Mouse (Mus musculus) hindbrain, embryonic 12.5 days (tissue): Measurements from ENCODE around the gene Wdr82. TPM values are rescaled to one million over a fixed set of nuclear protein-coding genes. Genes with fewer than 3 reads are reported as not detected.
A peak's percentile ranks its signal among the peaks of the same experiment; 100 is the strongest.
"Not testable (repeated sequence)": the region's sequence is repeated elsewhere in the genome, so short reads cannot be mapped to it uniquely, and the experiment has no call there.

Experiments
- ATAC-seq: fragments of 200-750 bp; cut with Nextera tagmentation; 2 replicates; pipeline ENCODE4 v1.8.0; 2017; ENCODE audit warnings: moderate TSS enrichment; ENCODE audit not compliant: low FRiP score
- H3K27ac ChIP-seq: fragments of 300-500 bp; sonication (generic); 2 replicates; pipeline ENCODE4 v1.5.1; 2016; ENCODE audit warnings: mild to moderate bottlenecking
- H3K27me3 ChIP-seq: fragments of 300-500 bp; sonication (generic); 2 replicates; pipeline ENCODE4 v1.6.1; 2016; ENCODE audit warnings: mild to moderate bottlenecking
- H3K36me3 ChIP-seq: fragments of 300-500 bp; sonication (generic); 2 replicates; pipeline ENCODE4 v1.6.1; 2016; ENCODE audit warnings: mild to moderate bottlenecking
- H3K4me1 ChIP-seq: fragments of 300-500 bp; sonication (generic); 2 replicates; pipeline ENCODE4 v1.6.1; 2016
- H3K4me2 ChIP-seq: fragments of 300-500 bp; sonication (generic); replicated peaks from 2 replicates; pipeline ENCODE4 v1.6.1; 2016; ENCODE audit warnings: mild to moderate bottlenecking
- H3K4me3 ChIP-seq: fragments of 300-500 bp; sonication (generic); 2 replicates; pipeline ENCODE4 v1.5.1; 2016; ENCODE audit warnings: mild to moderate bottlenecking
- H3K9ac ChIP-seq: fragments of 300-500 bp; sonication (generic); 2 replicates; pipeline ENCODE4 v1.6.1; 2016; ENCODE audit warnings: mild to moderate bottlenecking, moderate library complexity
- H3K9me3 ChIP-seq: fragments of 300-500 bp; sonication (generic); replicated peaks from 2 replicates; pipeline ENCODE4 v1.6.1; 2016; ENCODE audit warnings: mild to moderate bottlenecking
- WGBS: fragments of 180-500 bp; shearing (Covaris S2); methylation state at CpG from one replicate; pipeline ENCODE4 v1.1.7; 2016; 5-methylcytosine and 5-hydroxymethylcytosine counted together
- polyA plus RNA-seq: library from polyadenylated mRNA; unstranded; fragments of >200 nt; fragmentation: Nextera tagmentation; extraction: Ambion mirVana; gene quantifications from 2 replicates; pipeline ENCODE4 v1.2.1, GENCODE M21; 2016

Wdr82 gene
- polyA plus RNA-seq, 1 experiment from 2014 or later, result 34.1 TPM

GRCm38 (mm10) chr9:106167703-106168102 is 3.0 kb upstream of the Wdr82 start:
- H3K4me2 ChIP-seq, result no peak overlapping the region
- no peaks in the 10 kb centered on the region for H3K36me3 ChIP-seq
- H3K4me1 ChIP-seq, result peaks cover 5% of the 10 kb centered on the region; the same call in 1 of the 2 replicates
- no peak overlapping the region for H3K27ac ChIP-seq
- H3K9ac ChIP-seq, result no peak overlapping the region
- H3K27me3 ChIP-seq, result no peaks in the 10 kb centered on the region
- no peak for ATAC-seq
- WGBS, result 38% methylated on average over 1 of the region's 1 CpGs
- H3K9me3 ChIP-seq, result no peaks in the 10 kb centered on the region
- H3K4me3 ChIP-seq, result no peak overlapping the region

GRCm38 (mm10) chr9:106169006-106169405 is 1.7 kb upstream of the Wdr82 start:
- not testable (repeated sequence) for H3K4me3 ChIP-seq, ATAC-seq, H3K9me3 ChIP-seq, H3K27ac ChIP-seq, H3K36me3 ChIP-seq, H3K27me3 ChIP-seq, H3K4me2 ChIP-seq, H3K9ac ChIP-seq
- H3K4me1 ChIP-seq, result peaks cover 16% of the 10 kb centered on the region
- whole genome bisulfite sequencing, result 84% methylated on average over 1 of the region's 1 CpGs

GRCm38 (mm10) chr9:106169917-106170316 is 811 bp upstream of the Wdr82 start:
- Histone ChIP-seq H3K36me3 (no peaks in the 10 kb centered on the region), H3K27ac (no peak overlapping the region), H3K4me1 (peaks cover 22% of the 10 kb centered on the region), H3K4me2 (peak overlapping the region; percentile 66), H3K9ac (no peak overlapping the region), H3K9me3 (no peaks in the 10 kb centered on the region), H3K27me3 (no peaks in the 10 kb centered on the region), H3K4me3 (no peak overlapping the region)
- no peak for ATAC-seq
- WGBS, result 40% methylated on average over 6 of the region's 6 CpGs

DNA sequence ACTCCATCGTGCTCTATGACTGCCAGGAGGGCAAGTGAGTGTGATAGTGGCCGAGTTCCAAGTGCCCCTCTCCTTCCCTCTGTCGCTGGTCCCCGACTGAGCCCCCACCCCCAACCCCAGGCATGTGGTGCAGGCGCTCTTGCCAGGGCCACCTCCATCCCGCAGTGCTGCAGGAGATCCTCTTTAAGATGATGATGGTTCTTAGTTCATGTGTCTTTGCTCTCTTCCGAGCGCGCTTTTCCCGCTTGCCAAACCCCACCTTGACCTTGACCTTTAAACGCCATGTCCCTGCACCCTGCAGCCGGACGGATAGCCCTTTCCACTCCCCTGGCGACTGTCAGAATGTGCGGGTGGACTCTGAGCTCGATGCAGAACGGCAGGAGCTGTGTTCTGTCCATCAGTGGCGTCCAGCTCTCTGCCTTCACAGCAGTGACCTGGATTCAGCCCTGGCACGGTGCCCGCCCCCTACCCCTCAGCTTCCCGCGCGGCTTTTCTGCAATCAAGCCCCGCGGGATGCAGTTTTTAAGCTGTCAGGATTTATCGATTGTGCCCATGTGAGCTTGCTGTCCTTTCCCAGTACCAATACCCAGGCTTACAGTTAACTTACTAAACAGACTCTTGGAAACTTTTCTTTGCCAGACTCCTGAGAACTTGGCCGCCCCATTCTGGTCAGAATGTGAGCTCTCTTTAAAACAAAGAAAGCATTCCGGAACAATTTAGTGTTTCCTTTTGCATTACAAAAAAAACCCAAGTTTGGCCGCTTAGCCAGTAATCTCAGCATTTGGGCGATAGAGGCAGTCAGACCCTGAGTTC is 824 bp downstream of the Wdr82 start:
- Histone ChIP-seq H3K27me3 (no peaks in the 10 kb centered on the region), H3K9me3 (no peaks in the 10 kb centered on the region), H3K36me3 (no peaks in the 10 kb centered on the region), H3K4me3 (peak overlapping the region; percentile 92), H3K27ac (peak overlapping the region; percentile 98), H3K4me2 (peak overlapping the region; percentile 66), H3K4me1 (peaks cover 23% of the 10 kb centered on the region), H3K9ac (peak overlapping the region; percentile 94)
- under 1% methylated on average over 30 of the region's 30 CpGs for WGBS
- peak; percentile 82 for ATAC-seq

DNA sequence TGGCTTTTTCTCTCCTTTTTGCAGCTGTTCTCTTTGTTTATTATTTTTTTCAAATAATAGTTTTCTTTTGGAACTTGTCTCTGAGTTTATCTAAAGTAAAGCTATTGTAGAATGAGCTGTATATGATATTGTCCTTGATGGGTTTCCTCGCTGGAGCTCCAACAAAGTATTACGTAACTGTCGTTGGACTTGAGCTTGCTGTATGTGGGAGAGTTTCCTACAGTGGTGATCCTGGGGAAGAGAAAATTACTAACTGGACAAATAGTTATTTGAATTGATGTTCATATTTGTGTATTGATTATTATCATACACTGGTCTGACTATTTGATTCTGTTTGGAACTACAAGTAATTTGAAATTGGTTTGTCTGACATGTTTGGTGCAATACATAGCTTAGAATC is 1.8 kb downstream of the Wdr82 start:
- H3K4me2 ChIP-seq, result peak overlapping the region; percentile 66
- no peak for ATAC-seq
- peak overlapping the region; percentile 94; the same call in 1 of the 2 replicates for H3K9ac ChIP-seq
- 41% methylated on average over 3 of the region's 3 CpGs for WGBS
- H3K36me3 ChIP-seq, result peaks cover 8% of the 10 kb centered on the region
- no peaks in the 10 kb centered on the region for H3K9me3 ChIP-seq
- H3K4me1 ChIP-seq, result peaks cover 23% of the 10 kb centered on the region
- H3K27ac ChIP-seq, result no peak overlapping the region
- peak overlapping the region; percentile 92 for H3K4me3 ChIP-seq
- no peaks in the 10 kb centered on the region for H3K27me3 ChIP-seq

DNA sequence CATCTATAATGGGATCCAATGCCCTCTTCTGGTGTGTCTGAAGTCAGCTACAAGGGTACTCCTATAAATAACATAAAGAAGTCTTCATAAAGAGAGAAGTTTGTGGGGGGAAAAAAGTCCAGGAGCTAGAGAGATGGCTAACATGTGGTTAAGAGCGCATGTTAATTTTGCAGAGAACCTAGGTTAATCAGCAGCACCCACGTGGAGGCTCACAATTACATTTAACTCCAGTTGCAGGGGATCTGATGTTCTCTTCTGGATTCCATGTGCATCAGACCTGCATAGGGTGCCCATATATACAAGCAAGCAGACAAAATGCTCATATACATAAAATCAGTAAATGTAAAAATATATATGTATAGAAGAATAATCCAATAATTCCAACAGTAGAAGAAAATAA is 2.6 kb downstream of the Wdr82 start:
- H3K36me3 ChIP-seq, result peaks cover 16% of the 10 kb centered on the region
- H3K27me3 ChIP-seq, result no peaks in the 10 kb centered on the region
- H3K4me3 ChIP-seq, result peak overlapping the region; percentile 92
- H3K4me1 ChIP-seq, result peaks cover 23% of the 10 kb centered on the region
- H3K9ac ChIP-seq, result no peak overlapping the region
- no peak for ATAC-seq
- WGBS, result 67% methylated on average over 2 of the region's 2 CpGs
- H3K9me3 ChIP-seq, result no peaks in the 10 kb centered on the region
- peak overlapping the region; percentile 66 for H3K4me2 ChIP-seq
- H3K27ac ChIP-seq, result no peak overlapping the region

DNA sequence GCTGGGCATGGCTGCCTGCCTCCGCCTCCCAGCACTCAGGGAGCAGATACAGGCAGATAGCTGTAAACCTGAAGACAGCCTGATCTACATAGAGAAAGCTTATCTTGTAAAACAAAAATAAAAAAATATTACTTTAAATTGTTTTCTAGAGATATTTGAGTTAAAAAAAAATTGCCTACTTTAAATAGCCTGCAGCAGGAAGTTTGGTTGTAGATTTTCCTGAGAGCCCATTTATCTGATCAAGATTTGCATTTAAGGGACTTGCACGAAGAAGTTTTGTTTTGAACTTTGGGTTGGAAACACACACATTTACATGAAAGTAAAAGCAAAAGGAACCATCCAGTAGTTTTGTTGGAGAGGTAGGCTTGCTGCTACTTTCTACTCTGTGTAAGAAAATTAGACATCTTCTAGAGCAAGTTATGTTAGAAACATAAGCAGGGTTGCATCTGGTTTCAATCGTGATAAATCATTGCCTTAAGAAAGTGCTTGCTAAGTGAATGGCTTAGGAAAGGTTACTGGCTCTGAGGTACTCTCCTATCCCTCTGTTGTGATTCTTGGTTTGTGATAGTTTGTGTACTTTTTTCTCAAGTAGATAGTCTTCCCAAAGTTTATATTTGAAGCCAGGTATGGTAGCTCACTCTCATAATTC is 4.9 kb downstream of the Wdr82 start:
- WGBS, result 87% methylated on average over 3 of the region's 3 CpGs
- Histone ChIP-seq H3K36me3 (peaks cover 27% of the 10 kb centered on the region), H3K9me3 (no peaks in the 10 kb centered on the region), H3K27ac (no peak overlapping the region), H3K4me3 (no peak overlapping the region), H3K4me2 (no peak overlapping the region), H3K9ac (no peak overlapping the region), H3K27me3 (no peaks in the 10 kb centered on the region), H3K4me1 (peaks cover 20% of the 10 kb centered on the region)
- ATAC-seq, result no peak

DNA sequence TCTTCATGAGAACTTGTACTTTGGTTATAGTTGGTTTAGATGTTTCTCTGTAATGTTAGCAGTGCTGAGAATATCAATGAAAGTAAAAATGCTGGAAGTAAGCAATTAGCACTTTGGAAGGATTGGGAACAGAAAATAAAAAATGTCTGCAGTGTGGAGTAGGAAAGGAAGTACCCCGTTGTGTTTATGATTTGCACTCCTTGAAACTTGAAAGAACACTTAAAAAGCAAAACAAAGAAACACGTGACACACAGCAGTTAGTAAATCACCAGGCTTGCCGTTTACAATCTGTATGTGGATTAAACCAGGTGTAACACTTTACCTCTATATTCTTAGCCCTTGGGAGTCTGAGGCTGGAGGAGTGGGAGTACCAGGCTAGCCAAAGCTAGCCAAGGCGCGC is 6.0 kb downstream of the Wdr82 start:
- Histone ChIP-seq H3K9ac (no peak overlapping the region), H3K4me1 (peaks cover 20% of the 10 kb centered on the region), H3K27ac (no peak overlapping the region), H3K9me3 (no peaks in the 10 kb centered on the region), H3K4me3 (no peak overlapping the region), H3K36me3 (peaks cover 38% of the 10 kb centered on the region), H3K27me3 (no peaks in the 10 kb centered on the region), H3K4me2 (no peak overlapping the region)
- no peak for ATAC-seq
- 88% methylated on average over 5 of the region's 5 CpGs for WGBS

DNA sequence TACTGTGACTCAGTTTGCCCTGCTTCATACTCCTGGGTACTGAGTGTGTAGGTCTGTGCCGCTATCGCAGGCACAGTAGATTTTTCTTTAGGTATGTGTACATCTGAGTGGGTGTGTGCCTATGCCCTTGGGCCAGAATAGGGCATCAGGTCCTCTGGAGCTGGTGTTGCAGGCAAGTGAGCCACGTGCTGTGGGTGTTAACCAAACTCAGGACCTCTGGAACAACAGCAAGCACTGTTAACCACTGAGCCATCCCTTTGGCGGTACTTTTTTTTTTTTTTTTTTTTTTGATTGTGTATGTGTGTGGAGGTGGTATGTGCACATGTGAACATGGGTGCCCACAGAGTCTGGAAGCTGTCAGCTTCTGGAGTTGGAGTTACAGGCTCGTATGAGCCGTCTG is 7.1 kb downstream of the Wdr82 start:
- Histone ChIP-seq H3K36me3 (peaks cover 48% of the 10 kb centered on the region), H3K4me1 (peaks cover 18% of the 10 kb centered on the region), H3K27ac (no peak overlapping the region), H3K4me2 (no peak overlapping the region), H3K4me3 (no peak overlapping the region), H3K9ac (no peak overlapping the region), H3K27me3 (no peaks in the 10 kb centered on the region), H3K9me3 (no peaks in the 10 kb centered on the region)
- no peak for ATAC-seq
- 92% methylated on average over 6 of the region's 6 CpGs for WGBS

GRCm38 (mm10) chr9:106179454-106179853 is 8.7 kb downstream of the Wdr82 start:
- no peak for ATAC-seq
- no peak overlapping the region for H3K4me2 ChIP-seq
- no peak overlapping the region for H3K4me3 ChIP-seq
- 88% methylated on average over 2 of the region's 2 CpGs for WGBS
- no peak overlapping the region for H3K27ac ChIP-seq
- H3K4me1 ChIP-seq, result peaks cover 4% of the 10 kb centered on the region
- no peak overlapping the region for H3K9ac ChIP-seq
- H3K36me3 ChIP-seq, result peaks cover 64% of the 10 kb centered on the region
- H3K27me3 ChIP-seq, result no peaks in the 10 kb centered on the region
- no peaks in the 10 kb centered on the region for H3K9me3 ChIP-seq

- WGBS, result 94% methylated on average over 3 of the region's 3 CpGs
- Histone ChIP-seq H3K4me1 (no peaks in the 10 kb centered on the region), H3K27ac (no peak overlapping the region), H3K36me3 (peaks cover 69% of the 10 kb centered on the region), H3K4me3 (no peak overlapping the region), H3K9ac (no peak overlapping the region), H3K4me2 (no peak overlapping the region), H3K27me3 (no peaks in the 10 kb centered on the region), H3K9me3 (no peaks in the 10 kb centered on the region)
- no peak for ATAC-seq
Observed at GRCm38 (mm10) chr9:106179964-106180363, 9.2 kb downstream of the Wdr82 start.

- 95% methylated on average over 4 of the region's 4 CpGs for WGBS
- no peak for ATAC-seq
- no peak overlapping the region for H3K9ac ChIP-seq
- H3K27me3 ChIP-seq, result no peaks in the 10 kb centered on the region
- H3K36me3 ChIP-seq, result peaks cover 85% of the 10 kb centered on the region
- no peaks in the 10 kb centered on the region for H3K9me3 ChIP-seq
- H3K4me1 ChIP-seq, result no peaks in the 10 kb centered on the region
- no peak overlapping the region for H3K27ac ChIP-seq
- no peak overlapping the region for H3K4me2 ChIP-seq
- no peak overlapping the region for H3K4me3 ChIP-seq
Observed at GRCm38 (mm10) chr9:106182146-106182545, 11.4 kb downstream of the Wdr82 start.

GRCm38 (mm10) chr9:106183996-106184395 is 13.3 kb downstream of the Wdr82 start:
- 94% methylated on average over 5 of the region's 5 CpGs for WGBS
- H3K27ac ChIP-seq, result no peak overlapping the region
- no peak for ATAC-seq
- H3K4me1 ChIP-seq, result no peaks in the 10 kb centered on the region
- H3K36me3 ChIP-seq, result peaks cover 87% of the 10 kb centered on the region
- no peaks in the 10 kb centered on the region for H3K27me3 ChIP-seq
- no peaks in the 10 kb centered on the region for H3K9me3 ChIP-seq
- H3K9ac ChIP-seq, result no peak overlapping the region
- H3K4me2 ChIP-seq, result no peak overlapping the region
- no peak overlapping the region for H3K4me3 ChIP-seq
